Comparison of ENCODE assay signal across 8 mouse cellular contexts in genomic region chr8:94551471-94552422, GRCm38 (mm10). TPM values are rescaled to one million over a fixed set of nuclear protein-coding genes. Genes with fewer than 3 reads are reported as not detected.
DNase-seq lines count a peak whose midpoint lies in the region; ATAC-seq and TF ChIP-seq lines count a peak whose summit lies in the region.

No protein-coding gene starts in this region.

- DNase-seq in lung, postnatal 36 days = peak; percentile 23
- no peak for DNase-seq in lung, adult 2 months
- DNase-seq in frontal cortex, postnatal 10 days (ENCODE audit: low spot score in 2 of 2) = peak; percentile 78 to 89
- peak; percentile 77 to 95 for DNase-seq in left cerebral cortex, postnatal 14 days (ENCODE audit: low spot score in 2 of 2)
- DNase-seq in heart, embryonic 10.5 days (ENCODE audit: low spot score) = no peak
- no peak for DNase-seq in urinary bladder, postnatal 10 days (ENCODE audit: low spot score)

- H3K4me1 ChIP-seq in lung, adult 2 months (ENCODE audit: control insufficient read depth, insufficient read depth, low read length) = no peaks in the 10 kb centered on the region
- H3K4me1 ChIP-seq in neural tube, embryonic 15.5 days = peaks cover 24% of the 10 kb centered on the region
- peaks cover 38% of the 10 kb centered on the region for H3K4me1 ChIP-seq in heart, embryonic 10.5 days
- no peaks in the 10 kb centered on the region for H3K4me1 ChIP-seq in kidney, embryonic 14.5 days (ENCODE audit: control insufficient read depth, insufficient read depth, low read length)

- H3K4me2 ChIP-seq in neural tube, embryonic 15.5 days = no peak overlapping the region; the same call in 1 of the 2 replicates
- no peak overlapping the region for H3K4me2 ChIP-seq in kidney, embryonic 14.5 days (replicated peaks; ENCODE audit: low read depth, low read length)

- intact Hi-C loops in left cerebral cortex, postnatal 14 days (cut with DNase I) = no loop called here

- H3K9me3 ChIP-seq in neural tube, embryonic 15.5 days (replicated peaks) = no peaks in the 10 kb centered on the region
- H3K9me3 ChIP-seq in heart, embryonic 10.5 days = no peaks in the 10 kb centered on the region
- H3K9me3 ChIP-seq in kidney, embryonic 14.5 days (ENCODE audit: control insufficient read depth, low read length) = no peaks in the 10 kb centered on the region

- ATAC-seq in neural tube, embryonic 15.5 days (ENCODE audit: low FRiP score) = peak; percentile 85
- no peak for ATAC-seq in kidney, embryonic 14.5 days (ENCODE audit: low FRiP score, low TSS enrichment)

- TF ChIP-seq CTCF in lung, adult 2 months (IDR thresholded peaks at IDR 0.05; ENCODE audit: insufficient read depth, low read length) = no peak

- no peak for TF ChIP-seq POLR2A in lung, adult 2 months (IDR thresholded peaks at IDR 0.05; ENCODE audit: borderline replicate concordance, extremely low read depth, low read depth, low read length)

- H3K4me3 ChIP-seq in lung, adult 2 months (replicated peaks; ENCODE audit: extremely low read depth, low read depth, low read length) = no peak overlapping the region
- no peak overlapping the region for H3K4me3 ChIP-seq in neural tube, embryonic 15.5 days (replicated peaks)
- H3K4me3 ChIP-seq in heart, embryonic 10.5 days = no peak overlapping the region
- H3K4me3 ChIP-seq in kidney, embryonic 14.5 days (ENCODE audit: low read length) = no peak overlapping the region

- H3K27ac ChIP-seq in neural tube, embryonic 15.5 days (replicated peaks) = peak overlapping the region; percentile 80
- no peak overlapping the region; the same call in 1 of the 2 replicates for H3K27ac ChIP-seq in heart, embryonic 10.5 days
- no peak overlapping the region for H3K27ac ChIP-seq in kidney, embryonic 14.5 days (ENCODE audit: low read depth, low read length)

- H3K9ac ChIP-seq in neural tube, embryonic 15.5 days (replicated peaks) = no peak overlapping the region
- H3K9ac ChIP-seq in kidney, embryonic 14.5 days (ENCODE audit: low read depth, low read length) = no peak overlapping the region

- H3K36me3 ChIP-seq in neural tube, embryonic 15.5 days = no peaks in the 10 kb centered on the region
- no peaks in the 10 kb centered on the region for H3K36me3 ChIP-seq in heart, embryonic 10.5 days
- no peaks in the 10 kb centered on the region for H3K36me3 ChIP-seq in kidney, embryonic 14.5 days (ENCODE audit: control insufficient read depth, insufficient read depth, low read length)

- no peaks in the 10 kb centered on the region for H3K27me3 ChIP-seq in neural tube, embryonic 15.5 days (replicated peaks)
- H3K27me3 ChIP-seq in heart, embryonic 10.5 days (ENCODE audit: insufficient read depth, poor library complexity, severe bottlenecking) = no peaks in the 10 kb centered on the region
- H3K27me3 ChIP-seq in kidney, embryonic 14.5 days (ENCODE audit: control insufficient read depth, insufficient read depth, low read length) = no peaks in the 10 kb centered on the region

- 66% methylated on average over 17 of the region's 17 CpGs for WGBS in lung, adult 2 months
- WGBS in neural tube, embryonic 15.5 days = 22% methylated on average over 17 of the region's 17 CpGs
- 51% methylated on average over 17 of the region's 17 CpGs for WGBS in heart, embryonic 10.5 days
- 54% methylated on average over 17 of the region's 17 CpGs for WGBS in kidney, embryonic 14.5 days

RNA-seq across cellular contexts. Expression of gene Cpne2, which starts 19.0 kb away (rescaled TPM):
- polyA plus RNA-seq in lung, adult 2 months (2012; rRNA removed) = 21.2 and 33.6 TPM in 2 replicates
- 10 to 100 TPM; 23.3 to 27.0 TPM for total RNA-seq in left cerebral cortex, postnatal 14 days (2021)
- 25.6 and 29.9 TPM in 2 replicates for polyA plus RNA-seq in neural tube, embryonic 15.5 days (2015; fragmentation: Nextera tagmentation; extraction: Ambion mirVana)
- 5.6 and 6.8 TPM in 2 replicates for polyA plus RNA-seq in heart, embryonic 10.5 days (2016; fragmentation: Nextera tagmentation; extraction: Ambion mirVana)
- polyA plus RNA-seq in kidney, embryonic 14.5 days (2014; fragmentation: Nextera tagmentation; extraction: Ambion mirVana) = 13.2 and 13.6 TPM in 2 replicates

RNA-seq across cellular contexts. Expression of gene Rspry1, which starts 50.0 kb away (rescaled TPM):
- polyA plus RNA-seq in lung, adult 2 months (2012; rRNA removed) = 5.3 and 7.8 TPM in 2 replicates
- 10 to 100 TPM; 30.3 to 30.9 TPM for total RNA-seq in left cerebral cortex, postnatal 14 days (2021)
- polyA plus RNA-seq in neural tube, embryonic 15.5 days (2015; fragmentation: Nextera tagmentation; extraction: Ambion mirVana) = 50.0 and 50.2 TPM in 2 replicates
- 27.6 and 34.2 TPM in 2 replicates for polyA plus RNA-seq in heart, embryonic 10.5 days (2016; fragmentation: Nextera tagmentation; extraction: Ambion mirVana)
- polyA plus RNA-seq in kidney, embryonic 14.5 days (2014; fragmentation: Nextera tagmentation; extraction: Ambion mirVana) = 29.6 and 37.3 TPM in 2 replicates

RNA-seq across cellular contexts. Expression of gene Fam192a, which starts 50.0 kb away (rescaled TPM):
- 13.6 and 17.1 TPM in 2 replicates for polyA plus RNA-seq in lung, adult 2 months (2012; rRNA removed)
- 10 to 100 TPM; 33.9 to 38.6 TPM for total RNA-seq in left cerebral cortex, postnatal 14 days (2021)
- 66.6 and 70.5 TPM in 2 replicates for polyA plus RNA-seq in neural tube, embryonic 15.5 days (2015; fragmentation: Nextera tagmentation; extraction: Ambion mirVana)
- 43.8 and 53.7 TPM in 2 replicates for polyA plus RNA-seq in heart, embryonic 10.5 days (2016; fragmentation: Nextera tagmentation; extraction: Ambion mirVana)
- polyA plus RNA-seq in kidney, embryonic 14.5 days (2014; fragmentation: Nextera tagmentation; extraction: Ambion mirVana) = 60.2 and 82.1 TPM in 2 replicates

Comparison
In these comparisons a context has a peak if more than half of its experiments do, and no peak if none do; other contexts are left out.
1. DNase-seq: peak in lung, postnatal 36 days (single experiment), frontal cortex, postnatal 10 days (2 of 2) and left cerebral cortex, postnatal 14 days (2 of 2); none in lung, adult 2 months (single experiment), heart, embryonic 10.5 days (single experiment) and urinary bladder, postnatal 10 days (single experiment).